Mouse (Mus musculus) ES-CJ7 (cell line): Measurements from ENCODE around the gene Col1a1.

ENCODE experiments used
- DNase-seq: peaks from one replicate; pipeline ENCODE4 v3.0.0; 2011; ENCODE audit warnings: low read depth, low spot score

Gene Col1a1

DNA sequence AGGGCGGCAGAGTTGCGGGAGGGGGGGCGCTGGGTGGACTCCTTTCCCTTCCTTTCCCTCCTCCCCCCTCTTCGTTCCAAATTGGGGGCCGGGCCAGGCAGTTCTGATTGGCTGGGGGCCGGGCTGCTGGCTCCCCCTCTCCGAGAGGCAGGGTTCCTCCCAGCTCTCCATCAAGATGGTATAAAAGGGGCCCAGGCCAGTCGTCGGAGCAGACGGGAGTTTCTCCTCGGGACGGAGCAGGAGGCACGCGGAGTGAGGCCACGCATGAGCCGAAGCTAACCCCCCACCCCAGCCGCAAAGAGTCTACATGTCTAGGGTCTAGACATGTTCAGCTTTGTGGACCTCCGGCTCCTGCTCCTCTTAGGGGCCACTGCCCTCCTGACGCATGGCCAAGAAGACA is at the start of gene Col1a1:
Gene Col1a1, plus strand, starts transcription at position 180 of the 400 bp plus-strand sequence.
- DNase-seq: no peak

DNA sequence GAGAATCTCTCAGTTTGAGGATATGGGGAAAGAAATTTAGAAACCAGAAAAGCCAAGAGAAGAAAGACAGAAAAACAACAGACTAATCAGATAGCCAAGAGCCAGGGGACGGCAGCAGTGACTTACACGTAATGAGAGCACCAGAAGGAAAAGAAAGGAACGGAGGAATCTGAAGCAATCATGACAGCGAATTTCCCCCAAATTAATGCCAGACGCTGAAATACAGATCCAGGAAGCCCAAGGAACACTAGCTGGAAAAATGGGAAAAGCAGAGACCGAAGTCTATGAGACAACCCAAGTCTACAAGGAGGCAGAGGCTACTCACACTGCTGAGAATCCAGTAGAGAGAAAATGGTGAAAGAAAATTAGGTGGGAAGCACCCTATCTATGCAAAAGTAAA is 44.9 kb upstream of the Col1a1 start:
- DNase-seq: no peak

DNA sequence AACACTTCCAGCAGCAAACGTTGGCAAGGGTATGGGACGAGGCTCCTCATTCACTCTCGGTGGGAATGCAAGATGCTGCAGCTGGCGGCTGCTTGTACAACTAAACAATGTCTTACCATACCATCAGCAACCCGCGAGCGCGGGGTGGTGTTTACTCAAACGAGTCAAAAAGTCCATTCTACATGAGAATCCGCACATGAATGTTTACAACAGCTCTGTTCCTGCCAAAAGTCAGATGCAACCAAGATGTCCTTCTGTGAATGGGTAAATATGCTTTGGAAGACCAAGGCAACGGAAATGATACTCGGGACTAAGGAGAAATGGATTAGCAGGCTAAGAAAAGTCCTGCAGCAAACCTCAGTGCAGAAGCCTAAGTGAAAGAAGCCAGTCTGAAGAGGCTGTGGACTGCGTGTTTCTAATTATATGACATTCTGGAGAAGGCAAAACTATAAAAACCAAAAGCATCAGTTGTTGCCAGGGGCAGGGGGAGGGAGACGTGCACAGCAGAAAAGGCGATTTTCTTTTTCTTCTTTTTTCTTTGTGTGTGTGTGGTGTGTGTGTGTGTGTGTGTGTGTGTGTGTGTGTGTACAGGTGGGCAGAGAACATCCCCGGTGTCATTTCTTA is 39.2 kb upstream of the Col1a1 start:
- no peak for DNase-seq

DNA sequence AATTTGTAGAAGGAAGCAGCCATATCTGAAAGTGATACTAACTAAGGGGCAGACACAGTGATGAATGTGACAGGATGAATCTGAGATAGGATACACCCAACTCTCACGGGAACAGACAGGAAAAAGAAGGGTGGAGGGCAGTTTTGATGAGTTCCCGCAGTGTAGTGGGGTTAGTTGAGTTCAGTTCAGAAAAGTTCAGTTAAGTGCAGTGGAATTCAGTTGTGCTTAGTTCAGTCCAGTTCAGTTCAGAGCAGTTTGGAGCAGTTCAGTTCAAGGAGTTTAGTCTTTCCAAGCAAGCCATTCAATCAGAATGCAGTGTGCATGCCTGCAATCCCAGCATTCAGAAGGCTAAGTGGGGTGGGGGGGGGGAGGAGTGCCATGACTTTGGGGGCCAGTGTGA is 34.8 kb upstream of the Col1a1 start:
- DNase-seq: peak; percentile 69

DNA sequence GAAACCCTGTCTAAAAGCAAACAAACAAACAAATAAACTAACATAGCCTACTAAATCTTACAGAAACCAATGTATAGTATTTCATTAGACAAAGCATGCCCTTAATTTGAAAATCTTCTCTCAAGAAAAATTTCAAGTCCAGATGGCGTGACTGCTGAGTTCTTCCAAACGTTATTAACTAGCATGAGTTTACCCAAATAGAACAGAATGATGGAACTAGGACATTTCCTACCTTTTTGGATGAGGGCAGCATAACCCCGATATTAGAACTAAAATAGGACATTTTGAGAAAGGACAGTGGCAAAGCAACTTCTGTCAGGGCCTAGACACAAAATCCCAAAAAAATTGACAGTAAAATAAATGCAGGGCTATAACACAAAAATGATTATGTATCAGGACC is 31.7 kb upstream of the Col1a1 start:
- no peak for DNase-seq

DNA sequence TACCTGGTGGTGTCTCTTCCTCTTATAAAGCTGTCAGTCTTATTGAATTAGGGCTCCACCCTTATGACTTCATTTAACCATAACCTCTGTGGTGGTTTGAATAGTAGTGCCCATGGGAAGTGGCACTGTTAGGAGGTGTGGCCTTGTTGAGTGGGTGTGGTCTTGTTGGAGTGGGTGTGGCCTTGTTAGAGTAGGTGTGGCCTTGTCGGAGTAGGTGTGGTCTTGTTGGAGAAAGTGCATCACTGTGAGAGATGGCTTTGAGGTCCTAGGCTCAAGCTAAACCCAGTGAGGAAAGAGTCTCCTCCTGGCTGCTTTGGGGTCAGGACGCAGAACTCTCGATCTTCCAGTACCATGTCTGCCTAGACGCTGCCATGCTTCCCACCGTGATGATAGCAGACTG is 25.1 kb upstream of the Col1a1 start:
- DNase-seq: peak; percentile 50

DNA sequence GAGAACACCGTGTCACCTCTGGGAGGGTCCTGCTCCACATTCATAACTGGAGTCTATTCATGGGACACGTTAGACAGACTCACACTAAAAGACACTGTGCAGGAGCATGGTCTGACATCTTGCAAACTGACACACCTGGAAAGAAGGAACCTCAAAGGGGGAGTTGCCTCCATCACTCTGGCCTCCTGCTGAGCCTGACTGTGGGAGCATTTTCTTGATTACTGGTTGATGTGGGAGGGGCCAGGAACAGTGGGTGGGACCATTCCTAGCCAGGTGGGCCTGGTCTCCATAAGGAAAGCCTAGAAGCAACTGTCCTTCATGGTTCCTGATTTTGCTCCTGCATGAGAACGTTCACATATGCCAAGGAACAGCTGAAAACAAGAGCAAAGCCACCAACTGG is 23.5 kb upstream of the Col1a1 start:
- peak; percentile 50 for DNase-seq

DNA sequence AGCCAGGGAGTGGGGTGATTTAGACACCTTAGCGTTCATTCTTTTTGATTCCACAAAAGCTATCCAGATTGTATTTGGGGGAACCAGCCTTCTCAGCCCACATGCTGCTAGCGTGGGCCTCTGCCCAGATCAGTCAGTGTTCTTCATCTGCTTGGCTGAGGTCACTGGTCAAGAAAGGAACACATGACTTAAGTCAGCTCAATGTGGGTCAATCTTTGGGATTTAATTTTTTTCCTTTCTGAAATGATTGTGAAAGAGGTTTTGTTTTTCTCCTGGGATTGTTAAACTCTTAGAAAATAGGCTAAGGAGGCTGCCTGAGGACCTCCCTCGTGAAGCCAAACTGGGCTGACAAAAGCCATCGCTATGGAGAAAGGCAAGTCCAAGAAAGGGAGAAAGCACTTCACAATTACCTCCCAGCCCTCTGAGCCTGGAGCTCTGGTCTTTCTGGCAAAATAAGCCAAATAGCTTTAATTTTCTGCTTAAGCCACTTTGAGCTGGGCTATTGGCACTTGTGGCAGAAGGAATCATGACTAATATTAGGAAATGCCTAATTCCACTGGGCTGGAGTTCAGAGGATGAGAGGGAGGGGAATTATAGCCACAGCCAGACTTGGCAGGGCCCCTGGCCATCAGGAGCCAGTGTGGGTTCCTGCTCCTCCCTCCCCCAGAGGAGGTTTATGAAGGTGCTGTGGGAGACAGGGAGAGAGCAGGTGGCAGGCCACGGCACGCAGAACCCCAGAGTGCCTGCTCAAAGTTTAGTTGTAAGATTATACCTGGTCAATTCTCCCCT is 22.5 kb upstream of the Col1a1 start:
- DNase-seq: no peak

DNA sequence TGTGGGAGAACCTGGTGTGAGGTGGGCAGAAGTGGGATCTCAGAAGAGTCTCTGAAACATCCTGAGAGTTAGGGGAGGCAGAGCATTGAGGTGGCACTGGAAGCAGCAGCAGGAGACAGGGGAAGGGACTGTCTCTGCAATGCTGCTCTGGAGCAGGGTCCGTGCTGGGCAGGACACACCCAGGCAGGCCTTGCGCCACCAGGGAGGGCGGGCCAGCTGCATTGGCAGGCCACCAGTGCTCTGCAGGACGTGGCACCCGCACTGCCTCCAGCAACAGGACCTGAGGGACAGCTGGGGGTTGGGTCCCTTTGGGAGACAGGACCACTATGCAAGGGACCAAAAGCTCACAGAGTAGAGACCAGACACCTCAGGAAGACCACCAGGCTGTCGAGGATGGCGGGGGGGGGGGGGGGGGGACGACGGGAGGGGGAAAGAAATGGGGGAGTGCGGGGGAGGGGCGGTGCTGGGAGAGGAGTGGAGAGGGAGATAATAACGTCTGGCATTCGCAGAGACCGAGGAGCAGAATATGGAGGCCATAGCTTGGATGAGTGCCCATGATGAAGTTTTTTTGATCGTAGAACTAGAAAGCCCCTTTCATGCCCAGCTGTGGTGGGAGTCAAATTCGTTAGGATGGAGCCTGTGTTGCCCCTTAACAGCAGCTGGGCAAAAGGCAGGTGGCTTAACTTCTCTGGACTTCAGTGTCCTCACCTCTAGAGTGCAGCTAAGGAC is 20.2 kb upstream of the Col1a1 start:
- no peak for DNase-seq

DNA sequence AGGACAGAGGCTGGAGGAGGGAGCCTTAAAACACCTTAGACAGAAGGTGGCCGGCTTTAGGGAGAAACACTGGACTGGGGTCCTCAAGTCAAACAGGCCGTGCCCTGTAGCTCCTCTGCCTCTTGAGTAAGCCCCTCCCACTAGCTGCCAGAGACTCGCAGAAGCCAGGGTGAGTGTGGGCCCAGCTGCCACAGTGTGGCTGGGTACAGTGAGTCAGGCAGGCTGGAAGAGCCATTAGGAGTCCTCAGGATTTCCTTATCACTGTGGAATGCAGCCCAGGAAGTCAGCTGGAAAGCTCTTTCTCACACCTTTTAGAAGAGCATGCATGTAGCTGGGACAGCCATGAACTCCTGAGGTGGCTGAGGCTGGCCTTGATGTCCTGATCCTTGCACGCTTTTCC is 19.5 kb upstream of the Col1a1 start:
- no peak for DNase-seq

DNA sequence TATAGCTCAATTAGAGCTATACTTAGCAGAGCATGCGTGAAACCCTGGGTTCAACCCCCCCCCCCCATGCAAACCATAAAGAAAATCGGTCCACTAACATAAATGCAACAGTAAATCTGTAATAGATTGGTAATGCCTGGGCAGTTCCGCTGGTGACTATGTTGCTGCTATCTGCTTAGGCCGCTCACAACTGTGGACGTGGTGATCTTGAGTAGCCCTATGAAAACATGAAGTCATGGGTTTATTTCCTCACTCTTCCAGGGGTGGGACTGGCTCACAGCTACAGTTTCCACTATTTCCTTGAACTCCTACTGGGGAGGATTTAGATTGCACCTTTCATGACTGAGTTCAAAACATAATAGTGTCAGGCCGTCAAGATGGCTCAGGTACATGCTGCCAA is 18.3 kb upstream of the Col1a1 start:
- DNase-seq: no peak

DNA sequence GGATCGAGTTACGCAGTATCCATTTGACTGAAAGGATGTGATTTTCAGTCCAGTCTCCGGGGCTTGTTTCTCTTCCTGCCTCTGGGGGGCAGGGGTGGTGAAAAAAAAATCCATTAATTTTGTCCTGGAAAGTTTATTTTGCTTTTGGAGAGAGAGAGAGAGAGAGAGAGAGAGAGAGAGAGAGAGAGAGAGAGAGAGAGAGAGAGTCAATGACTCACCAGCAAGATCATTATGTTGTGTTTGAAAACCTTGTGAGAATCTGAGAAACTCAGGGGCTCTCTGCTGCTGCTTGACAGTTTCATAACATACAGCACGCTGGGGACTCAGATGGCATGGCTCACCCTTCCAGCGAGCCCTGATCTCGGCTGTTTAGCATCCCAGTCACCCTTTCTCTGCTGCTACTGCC is 15.0 kb upstream of the Col1a1 start:
- DNase-seq: no peak

DNA sequence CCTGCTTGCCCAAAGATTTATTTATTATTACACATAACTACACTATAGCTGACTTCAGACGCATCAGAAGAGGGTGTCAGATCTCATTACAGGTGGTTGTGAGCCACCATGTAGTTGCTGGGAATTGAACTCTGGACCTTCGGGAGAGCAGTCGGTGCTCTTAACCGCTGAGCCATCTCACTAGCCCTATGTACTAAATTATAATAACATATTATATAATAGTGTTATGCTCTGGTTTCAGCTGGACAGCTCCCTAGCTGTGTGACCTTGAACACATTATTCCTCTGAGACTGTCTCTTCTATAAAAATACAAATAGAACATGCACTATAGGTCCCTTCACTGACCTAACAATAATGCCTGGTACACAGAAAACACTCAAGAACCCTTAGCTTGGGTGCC is 11.0 kb upstream of the Col1a1 start:
- DNase-seq: no peak

DNA sequence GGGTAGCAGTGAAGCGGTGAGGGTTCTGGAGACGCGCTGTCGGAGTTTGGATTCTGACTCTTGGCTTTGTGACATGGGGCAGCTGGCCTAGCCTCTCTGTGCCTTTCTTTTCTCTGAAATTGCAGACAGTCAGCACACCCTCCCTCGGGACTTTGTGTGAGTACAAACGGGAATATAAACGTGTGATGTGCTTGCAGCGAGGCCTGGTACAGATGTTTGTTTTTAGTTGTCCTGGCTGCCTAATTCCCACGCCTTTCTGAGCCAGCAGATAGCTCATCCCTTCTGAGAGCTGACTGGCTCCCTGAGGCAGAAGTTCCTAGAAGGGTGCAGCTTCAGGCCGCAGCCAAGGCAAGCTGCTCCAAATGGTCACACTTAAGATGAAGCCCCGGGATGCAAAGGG is 9.6 kb upstream of the Col1a1 start:
- DNase-seq: no peak

DNA sequence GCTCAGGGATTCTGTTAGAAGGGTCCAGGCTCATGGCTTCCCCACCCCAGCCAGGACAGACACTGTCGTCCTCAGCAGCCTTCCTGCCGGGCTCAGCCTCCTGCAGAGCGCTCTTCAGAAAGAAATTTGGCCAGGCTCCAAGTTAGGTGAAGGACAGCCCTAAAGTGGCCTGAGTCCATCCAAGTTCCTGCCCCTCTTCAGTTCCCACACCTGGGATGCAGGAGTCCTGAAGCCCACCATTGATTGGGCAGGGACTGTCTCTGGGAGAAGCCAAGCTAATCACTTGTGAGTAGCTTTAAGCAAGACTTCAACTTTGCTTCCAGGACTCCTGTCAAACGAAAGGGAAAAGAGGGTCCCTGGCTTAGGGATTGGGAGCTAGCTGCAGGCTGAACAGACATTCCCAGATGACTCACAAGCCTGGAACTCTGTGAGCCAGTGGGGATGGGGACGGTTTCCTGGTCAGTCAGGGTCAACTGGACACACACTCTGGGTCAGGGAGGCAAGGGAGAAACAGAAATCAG is 8.2 kb upstream of the Col1a1 start:
- DNase-seq: no peak

DNA sequence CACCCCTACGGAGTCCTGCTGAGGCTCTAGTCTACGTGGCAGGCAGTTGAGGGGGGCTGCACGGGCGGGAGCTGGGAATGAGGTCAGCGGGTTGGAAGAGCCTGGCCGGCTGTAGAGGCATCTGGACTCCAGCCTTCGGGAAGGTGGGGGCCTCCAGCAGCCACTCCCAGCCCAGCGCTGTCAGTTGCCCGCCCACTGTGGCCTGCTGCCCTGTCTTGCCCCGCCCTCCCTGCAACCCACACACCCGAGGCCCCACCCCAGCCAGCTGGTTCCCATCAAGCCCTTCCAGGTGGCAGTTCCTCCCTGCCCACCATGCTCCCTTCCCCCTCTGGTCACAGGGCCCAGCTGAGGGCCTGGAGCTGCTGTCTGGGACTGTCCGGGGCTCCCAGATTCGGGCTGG is 7.2 kb upstream of the Col1a1 start:
- DNase-seq: no peak

DNA sequence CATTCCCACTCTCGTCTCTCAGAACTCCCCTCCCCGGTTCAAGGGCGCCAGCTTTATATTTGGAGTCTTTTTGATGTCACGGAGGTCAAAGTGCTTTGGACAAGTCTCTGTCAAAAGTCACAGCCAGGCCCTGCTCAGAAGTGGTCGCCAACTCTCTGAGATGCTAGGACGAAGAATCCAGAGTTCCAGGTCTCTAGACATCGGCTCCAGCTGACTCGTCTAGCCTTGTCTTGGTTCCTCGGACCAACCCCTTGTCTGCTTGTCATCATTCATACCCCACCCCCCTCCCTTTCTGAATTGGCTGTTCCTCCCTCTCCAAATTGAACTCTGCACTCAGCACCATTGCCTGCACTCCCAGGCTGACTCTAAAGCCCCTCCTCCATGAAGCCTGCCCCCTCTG is 6.4 kb upstream of the Col1a1 start:
- no peak for DNase-seq

DNA sequence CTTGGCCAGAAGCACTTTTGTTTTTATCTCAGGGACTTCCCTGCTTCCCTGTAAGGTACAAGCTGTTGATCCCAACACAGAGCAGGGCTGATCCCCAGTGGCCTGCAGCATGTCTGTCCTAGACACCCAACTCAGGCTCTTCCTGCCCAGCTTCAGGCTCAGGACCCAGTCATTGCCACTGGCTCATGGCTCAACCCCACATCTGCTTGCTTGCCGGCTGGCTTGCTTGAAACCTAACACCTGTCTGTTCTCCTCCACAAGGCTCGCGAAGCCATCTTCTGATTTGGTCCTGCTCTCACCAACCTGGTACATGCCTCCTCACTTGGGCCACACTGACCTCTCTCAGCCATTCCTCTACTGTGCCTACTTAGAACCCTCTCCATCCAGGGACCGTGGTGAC is 5.9 kb upstream of the Col1a1 start:
- DNase-seq: no peak

DNA sequence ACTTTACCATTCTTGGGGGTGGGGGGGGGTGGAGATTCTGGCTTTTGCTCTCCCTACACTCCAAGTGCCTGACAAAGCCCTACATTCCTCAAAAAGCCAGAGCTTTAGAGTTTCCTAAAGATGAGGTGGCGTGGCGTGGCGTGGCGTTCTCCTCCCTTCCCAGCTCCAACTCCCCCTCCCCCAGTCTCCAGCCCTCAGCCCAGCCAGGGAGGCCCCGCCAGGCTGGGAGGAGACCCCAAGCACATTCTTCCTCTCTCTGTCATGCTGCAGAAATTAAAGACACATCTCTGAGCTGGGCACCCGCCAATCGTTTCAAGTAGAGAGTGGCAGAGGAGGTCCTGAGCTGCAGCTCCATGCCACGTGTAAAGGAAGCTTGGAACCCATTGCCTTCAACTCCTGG is 2.4 kb upstream of the Col1a1 start:
- no peak for DNase-seq

DNA sequence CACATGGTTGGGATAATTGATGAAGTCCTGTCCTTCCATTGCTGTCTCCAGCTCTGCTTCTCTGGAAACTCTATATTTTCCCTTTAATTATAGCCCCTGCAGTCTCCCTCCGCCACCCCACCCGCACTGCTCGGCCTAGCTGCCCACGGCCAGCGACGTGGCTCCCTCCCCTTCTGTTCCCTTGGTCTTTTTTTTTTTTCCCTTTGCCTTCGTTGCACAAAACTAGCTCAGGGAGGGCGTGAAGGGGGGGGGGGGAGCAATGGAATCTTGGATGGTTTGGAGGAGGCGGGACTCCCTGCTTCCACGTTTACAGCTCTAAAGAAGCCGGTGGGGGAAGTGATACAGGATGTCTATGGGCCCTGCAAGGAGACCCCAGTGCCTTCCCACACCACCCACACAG is 1.5 kb upstream of the Col1a1 start:
- no peak for DNase-seq

DNA sequence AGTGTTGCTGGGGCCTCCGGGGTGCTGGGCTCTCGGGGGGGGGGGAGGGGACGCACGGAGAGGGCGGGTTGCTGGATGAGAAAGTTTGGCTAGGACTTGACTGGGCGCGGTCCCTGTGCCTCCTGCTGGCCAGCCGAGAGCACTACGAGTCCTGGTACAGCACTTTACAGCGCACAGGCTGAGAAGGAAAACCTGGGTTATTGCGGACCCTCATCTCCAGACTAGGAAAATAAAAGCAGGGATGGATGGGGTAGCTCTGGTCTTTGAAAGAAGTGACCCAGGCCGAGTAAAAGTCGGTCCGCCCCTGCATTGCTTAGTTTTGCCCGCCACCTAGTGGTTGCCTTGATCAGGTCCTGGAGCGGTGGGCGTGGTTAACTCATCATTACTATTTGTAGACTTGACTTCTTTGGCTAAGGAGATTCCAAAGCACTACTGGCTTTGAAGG is 849 bp downstream of the Col1a1 start:
- DNase-seq: peak; percentile 89

DNA sequence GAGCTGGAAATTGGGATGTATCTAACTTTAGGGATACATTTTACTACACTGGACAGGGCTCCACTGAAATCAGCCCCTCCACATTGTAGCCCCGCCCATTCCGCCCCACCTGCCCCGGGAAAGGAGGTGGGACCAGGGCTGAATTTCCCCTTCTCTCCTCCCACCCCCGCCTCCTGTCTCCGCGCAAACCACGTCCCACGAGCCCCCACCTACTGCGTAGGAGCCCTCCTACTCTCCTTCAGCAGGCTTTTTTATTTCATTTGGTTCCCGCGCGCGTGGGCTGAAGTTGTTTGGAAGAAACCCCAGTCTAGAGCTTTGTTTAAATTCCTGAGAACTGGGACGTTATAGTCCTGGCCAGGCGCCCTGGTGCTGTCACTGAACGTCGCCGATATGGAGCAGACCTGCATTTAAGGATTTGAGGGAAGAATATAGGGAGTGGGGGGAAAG is 1.3 kb downstream of the Col1a1 start:
- DNase-seq: no peak

DNA sequence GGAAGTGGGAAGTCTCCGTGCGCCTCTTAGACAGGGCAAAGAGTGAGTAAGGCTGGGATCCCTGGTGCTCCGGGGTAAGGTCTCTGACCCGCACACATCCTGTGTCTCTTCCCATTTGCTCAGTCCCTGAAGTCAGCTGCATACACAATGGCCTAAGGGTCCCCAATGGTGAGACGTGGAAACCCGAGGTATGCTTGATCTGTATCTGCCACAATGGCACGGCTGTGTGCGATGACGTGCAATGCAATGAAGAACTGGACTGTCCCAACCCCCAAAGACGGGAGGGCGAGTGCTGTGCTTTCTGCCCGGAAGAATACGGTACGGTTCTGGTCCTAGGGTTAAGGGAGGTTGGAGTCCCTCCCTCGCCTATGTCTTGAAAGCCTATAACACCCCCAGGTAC is 1.8 kb downstream of the Col1a1 start:
- no peak for DNase-seq
